Mouse (Mus musculus) intestine, postnatal 0 days (tissue): ENCODE data around the gene Gal3st2. TPM values are rescaled to one million over a fixed set of nuclear protein-coding genes. Genes with fewer than 3 reads are reported as not detected.
"Not testable (repeated sequence)": the region's sequence is repeated elsewhere in the genome, so short reads cannot be mapped to it uniquely, and the experiment has no call there.

Source experiments
- ATAC-seq: fragments of 200-750 bp; cut with Nextera tagmentation; 2 replicates; pipeline ENCODE4 v1.8.0; 2017; ENCODE audit warnings: mild to moderate bottlenecking, moderate TSS enrichment, moderate library complexity
- H3K27ac ChIP-seq: fragments of 300-500 bp; sonication (generic); 2 replicates; pipeline ENCODE4 v1.5.1; 2014; ENCODE audit warnings: mild to moderate bottlenecking, low read depth, low read length, moderate library complexity
- H3K27me3 ChIP-seq: fragments of 300-500 bp; sonication (generic); replicated peaks from 2 replicates; pipeline ENCODE4 v1.6.1; 2014; ENCODE audit warnings: low read length, mixed read lengths; ENCODE audit not compliant: control insufficient read depth, insufficient read depth
- H3K36me3 ChIP-seq: fragments of 300-500 bp; sonication (generic); 2 replicates; pipeline ENCODE4 v1.6.1; 2014; ENCODE audit warnings: mild to moderate bottlenecking, moderate library complexity; ENCODE audit not compliant: control insufficient read depth, insufficient read depth
- H3K4me1 ChIP-seq: fragments of 300-500 bp; sonication (generic); replicated peaks from 2 replicates; pipeline ENCODE4 v1.6.1; 2014; ENCODE audit warnings: antibody characterized with exemption, low read length, mixed read lengths; ENCODE audit not compliant: control insufficient read depth, insufficient read depth
- H3K4me2 ChIP-seq: fragments of 300-500 bp; sonication (generic); replicated peaks from 2 replicates; pipeline ENCODE4 v1.6.1; 2014; ENCODE audit warnings: low read depth, mild to moderate bottlenecking, moderate library complexity
- H3K4me3 ChIP-seq: fragments of 300-500 bp; sonication (generic); 2 replicates; pipeline ENCODE4 v1.5.1; 2014; ENCODE audit warnings: low read depth, low read length
- H3K9ac ChIP-seq: fragments of 300-500 bp; sonication (generic); 2 replicates; pipeline ENCODE4 v1.6.1; 2014; ENCODE audit warnings: mild to moderate bottlenecking, low read depth, low read length
- H3K9me3 ChIP-seq: fragments of 300-500 bp; sonication (generic); 2 replicates; pipeline ENCODE4 v1.6.1; 2016; ENCODE audit warnings: mixed run types; ENCODE audit not compliant: control insufficient read depth
- CTCF ChIP-seq: sonication (generic); IDR thresholded peaks from 2 replicates; pipeline ENCODE4 v1.5.1; 2016; ENCODE audit warnings: low read depth, mild to moderate bottlenecking, control low read depth, antibody characterized with exemption, moderate library complexity
- WGBS: fragments of 180-500 bp; shearing (Covaris S2); extraction: QIAGEN DNeasy Blood & Tissue Kit; methylation state at CpG from one replicate; pipeline ENCODE4 v1.1.7; 2014; 5-methylcytosine and 5-hydroxymethylcytosine counted together
- polyA plus RNA-seq: library from polyadenylated mRNA; unstranded; fragments of >200 nt; fragmentation: Nextera tagmentation; extraction: Ambion mirVana; gene quantifications from 2 replicates; pipeline ENCODE4 v1.2.1, GENCODE M21; 2015

Gene Gal3st2
- polyA plus RNA-seq = 13.3 and 14.1 TPM in 2 replicates

- H3K27me3 ChIP-seq, H3K4me3 ChIP-seq, H3K4me1 ChIP-seq, H3K9ac ChIP-seq, H3K36me3 ChIP-seq, H3K27ac ChIP-seq, H3K9me3 ChIP-seq: not testable (repeated sequence)
- H3K4me2 ChIP-seq = peak within 1 kb of the TSS; percentile 33; the same call in 1 of the 2 replicates
- 50% methylated on average over 2 of the region's 2 CpGs for WGBS
- 0 out of 2 replicates have a peak, but pooled peaks have one; percentile 29 for ATAC-seq
Observed at GRCm38 (mm10) chr1:93861048-93861447, at the start of gene Gal3st2. Gene Gal3st2, plus strand, starts transcription at chr1:93861306.

- Histone ChIP-seq H3K36me3 (peaks cover 86% of the 10 kb centered on the region), H3K4me2 (no peak overlapping the region), H3K4me1 (no peaks in the 10 kb centered on the region), H3K27ac (no peak overlapping the region), H3K27me3 (no peaks in the 10 kb centered on the region), H3K9ac (no peak overlapping the region), H3K4me3 (no peak overlapping the region), H3K9me3 (no peaks in the 10 kb centered on the region)
- 85% methylated on average over 8 of the region's 8 CpGs for WGBS
- 0 out of 2 replicates have a peak, but pooled peaks have one; percentile 20 for ATAC-seq
- TF ChIP-seq CTCF = no peak
Observed at GRCm38 (mm10) chr1:93811495-93812039, 49.5 kb upstream of the Gal3st2 start.

GRCm38 (mm10) chr1:93817823-93818532, 43.1 kb upstream of the Gal3st2 start:
- Histone ChIP-seq H3K36me3 (peaks cover 82% of the 10 kb centered on the region), H3K27ac (no peak overlapping the region; the same call in 1 of the 2 replicates), H3K4me3 (no peak overlapping the region), H3K9me3 (no peaks in the 10 kb centered on the region), H3K27me3 (no peaks in the 10 kb centered on the region), H3K9ac (no peak overlapping the region), H3K4me2 (no peak overlapping the region), H3K4me1 (no peaks in the 10 kb centered on the region)
- peak; percentile 63 for ATAC-seq
- WGBS = 88% methylated on average over 8 of the region's 8 CpGs
- no peak for TF ChIP-seq CTCF

GRCm38 (mm10) chr1:93818722-93819121, 42.4 kb upstream of the Gal3st2 start:
- TF ChIP-seq CTCF = no peak
- Histone ChIP-seq H3K27ac (peak overlapping the region; percentile 28; the same call in 1 of the 2 replicates), H3K4me3 (no peak overlapping the region), H3K4me1 (no peaks in the 10 kb centered on the region), H3K9me3 (no peaks in the 10 kb centered on the region), H3K9ac (no peak overlapping the region), H3K27me3 (no peaks in the 10 kb centered on the region), H3K36me3 (peaks cover 74% of the 10 kb centered on the region), H3K4me2 (no peak overlapping the region)
- no peak for ATAC-seq
- WGBS = 88% methylated on average over 7 of the region's 7 CpGs

DNA sequence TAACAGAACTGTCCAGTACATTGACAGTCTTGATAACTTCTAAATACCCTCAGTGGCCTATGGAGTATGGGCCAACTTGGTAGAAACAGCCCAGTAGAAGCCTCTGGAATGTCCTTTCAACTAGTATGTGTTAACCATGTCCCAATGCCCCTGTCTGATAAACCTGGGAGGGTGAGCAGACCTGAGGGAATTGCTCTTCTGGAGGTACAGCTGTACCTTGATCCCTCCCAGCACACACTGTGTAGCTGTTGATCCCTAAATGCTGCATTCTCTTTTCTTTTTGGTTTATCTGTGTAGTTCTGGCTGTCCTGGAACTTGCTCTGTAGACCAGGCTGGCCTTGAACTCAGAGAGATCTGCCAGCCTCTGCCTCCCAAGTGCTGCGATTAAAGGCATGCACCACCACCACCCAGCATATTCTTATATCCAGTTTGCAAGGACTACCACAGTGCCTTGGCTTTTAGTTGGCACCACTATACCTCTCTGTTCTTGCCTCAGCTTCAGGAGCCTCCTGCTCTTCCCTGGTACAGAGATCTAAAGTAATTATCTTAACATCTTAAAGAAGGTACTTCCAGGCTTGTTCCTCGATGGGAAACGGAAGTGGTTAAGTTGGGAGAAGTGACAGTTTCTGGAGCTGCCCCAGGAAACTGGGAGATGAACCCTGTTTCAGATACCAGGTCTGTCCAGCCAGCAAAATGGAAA, 37.2 kb upstream of the Gal3st2 start:
- peak overlapping the region; percentile 96; the same call in 1 of the 2 replicates for H3K27ac ChIP-seq
- peak overlapping the region; percentile 82; the same call in 1 of the 2 replicates for H3K4me2 ChIP-seq
- no peak overlapping the region for H3K9ac ChIP-seq

GRCm38 (mm10) chr1:93824609-93825008, 36.5 kb upstream of the Gal3st2 start, which contains the start of gene D2hgdh:
Gene D2hgdh, plus strand, starts transcription at chr1:93824909.
- peaks cover 22% of the 10 kb centered on the region for H3K36me3 ChIP-seq
- peak within 1 kb of the TSS; percentile 82 for H3K4me2 ChIP-seq
- ATAC-seq = peak; percentile 3; the same call in 1 of the 2 replicates
- peak within 1 kb of the TSS; percentile 58 for H3K9ac ChIP-seq
- H3K9me3 ChIP-seq = no peaks in the 10 kb centered on the region
- H3K27ac ChIP-seq = peak within 1 kb of the TSS; percentile 96
- no peak for TF ChIP-seq CTCF
- no peaks in the 10 kb centered on the region for H3K4me1 ChIP-seq
- WGBS = 4% methylated on average over 10 of the region's 10 CpGs
- peak within 1 kb of the TSS; percentile 49 for H3K4me3 ChIP-seq
- no peaks in the 10 kb centered on the region for H3K27me3 ChIP-seq

More for the DNA sequence above, 37.2 kb upstream of the Gal3st2 start:
- H3K4me1 ChIP-seq = no peaks in the 10 kb centered on the region
- no peak for ATAC-seq
- no peak for TF ChIP-seq CTCF
- no peak overlapping the region for H3K4me3 ChIP-seq
- H3K9me3 ChIP-seq = no peaks in the 10 kb centered on the region
- no peaks in the 10 kb centered on the region for H3K27me3 ChIP-seq
- 75% methylated on average over 3 of the region's 3 CpGs for WGBS
- peaks cover 25% of the 10 kb centered on the region for H3K36me3 ChIP-seq
